Mouse (Mus musculus): ENCODE measurements at regions not wholly inside any gene's neighbourhood (a gene's known extent, or its start where the extent isn't known, plus 50 kb on each side); places are given as distances from the start of the nearest gene placed in this dataset.

DNA sequence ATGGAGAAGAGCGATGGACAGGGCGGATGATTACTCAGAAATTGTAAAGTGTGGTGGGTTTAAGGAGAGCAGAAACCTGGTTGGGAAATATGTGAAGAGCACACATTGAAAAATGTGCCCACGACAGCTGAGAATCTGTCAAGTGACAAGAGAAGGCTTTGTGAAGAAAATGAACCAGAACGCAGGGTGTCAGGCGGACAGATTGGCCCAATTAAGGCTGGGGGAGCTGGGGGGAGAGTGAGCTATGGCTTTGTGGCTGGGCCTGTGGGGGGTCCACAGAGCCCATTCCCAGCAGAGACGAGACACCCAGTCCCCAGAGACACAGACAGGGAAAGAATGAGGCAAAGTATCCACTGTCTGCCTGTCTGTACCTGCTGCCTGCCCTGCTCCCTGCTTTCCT is 153.3 kb downstream of the Shq1 start:
- DNase-seq (ENCODE audit: low spot score), result no peak

DNA sequence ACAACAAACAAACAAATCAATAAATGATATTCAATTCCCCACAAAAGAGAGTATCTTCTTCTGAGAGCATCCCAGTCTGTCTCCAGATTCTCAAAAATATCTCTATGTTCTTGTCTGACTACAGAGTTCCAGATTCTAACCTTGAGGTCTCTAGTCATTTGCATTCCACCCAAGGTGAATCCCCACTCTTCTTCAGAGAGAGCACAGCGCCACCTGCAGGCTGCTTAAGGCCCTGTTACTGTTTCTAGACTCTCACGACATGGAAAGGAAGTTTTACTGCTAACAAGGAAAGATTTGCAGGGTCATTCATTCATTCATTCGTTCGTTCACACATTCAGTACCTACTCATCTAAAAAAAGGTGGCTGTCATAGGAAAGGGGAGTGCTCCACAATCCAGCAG is 158.3 kb downstream of the Shq1 start:
- DNase-seq (ENCODE audit: low spot score), result no peak

DNA sequence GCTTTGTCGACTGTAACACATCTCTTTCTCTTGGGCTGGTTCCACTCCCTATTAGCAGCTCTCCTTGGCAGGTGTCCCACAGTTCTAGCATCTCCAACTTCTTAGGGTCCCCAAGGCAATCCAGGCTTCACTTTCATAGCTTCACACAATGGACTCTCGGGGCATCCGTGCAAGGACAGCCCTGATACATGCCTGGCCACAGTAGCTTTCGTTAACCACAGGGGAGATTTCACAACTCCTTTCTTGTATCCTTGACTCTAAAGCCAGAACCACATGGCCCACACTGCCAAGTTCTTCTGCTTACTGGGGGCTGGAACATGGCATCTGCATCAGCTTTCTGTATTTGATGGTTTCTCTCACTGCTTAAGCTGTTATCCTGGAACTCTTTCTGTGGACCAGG is 160.3 kb downstream of the Shq1 start:
- DNase-seq (ENCODE audit: low spot score), result no peak

DNA sequence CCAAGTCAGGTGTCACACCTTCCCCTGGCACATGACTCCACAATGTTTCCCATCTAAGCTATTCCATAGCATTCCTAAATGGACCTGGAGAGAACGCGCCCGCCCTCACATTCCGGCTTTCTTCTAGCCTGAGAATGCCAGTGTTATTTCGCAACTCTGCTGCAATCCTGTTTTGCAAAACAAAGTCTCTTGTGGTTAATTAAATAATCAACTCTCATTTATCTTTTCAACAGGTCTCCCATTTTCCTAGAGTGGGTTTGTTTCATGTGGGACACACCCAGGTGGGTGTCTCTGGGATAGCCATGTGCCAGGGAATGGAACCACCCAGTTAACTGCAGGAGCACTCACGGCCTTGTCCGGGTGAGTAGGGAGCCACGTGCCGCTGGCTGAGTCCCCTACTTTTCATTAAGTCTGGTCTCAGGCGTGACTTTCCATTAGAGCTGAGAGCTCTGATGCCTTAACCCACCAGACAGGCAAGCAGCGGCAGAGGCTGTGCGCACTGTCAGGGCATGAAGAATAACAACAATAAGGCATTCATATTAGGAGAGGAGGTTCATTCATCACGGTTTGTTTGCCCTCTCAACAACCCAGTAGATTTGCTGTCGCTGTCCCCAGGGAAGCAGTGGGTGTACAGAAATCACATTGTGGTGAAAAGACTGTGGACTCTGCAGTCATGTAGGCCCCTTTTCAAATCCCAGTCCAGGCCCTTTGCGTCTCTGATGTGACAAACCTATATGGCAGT is 165.3 kb downstream of the Shq1 start:
- no peak for DNase-seq (ENCODE audit: low spot score)

DNA sequence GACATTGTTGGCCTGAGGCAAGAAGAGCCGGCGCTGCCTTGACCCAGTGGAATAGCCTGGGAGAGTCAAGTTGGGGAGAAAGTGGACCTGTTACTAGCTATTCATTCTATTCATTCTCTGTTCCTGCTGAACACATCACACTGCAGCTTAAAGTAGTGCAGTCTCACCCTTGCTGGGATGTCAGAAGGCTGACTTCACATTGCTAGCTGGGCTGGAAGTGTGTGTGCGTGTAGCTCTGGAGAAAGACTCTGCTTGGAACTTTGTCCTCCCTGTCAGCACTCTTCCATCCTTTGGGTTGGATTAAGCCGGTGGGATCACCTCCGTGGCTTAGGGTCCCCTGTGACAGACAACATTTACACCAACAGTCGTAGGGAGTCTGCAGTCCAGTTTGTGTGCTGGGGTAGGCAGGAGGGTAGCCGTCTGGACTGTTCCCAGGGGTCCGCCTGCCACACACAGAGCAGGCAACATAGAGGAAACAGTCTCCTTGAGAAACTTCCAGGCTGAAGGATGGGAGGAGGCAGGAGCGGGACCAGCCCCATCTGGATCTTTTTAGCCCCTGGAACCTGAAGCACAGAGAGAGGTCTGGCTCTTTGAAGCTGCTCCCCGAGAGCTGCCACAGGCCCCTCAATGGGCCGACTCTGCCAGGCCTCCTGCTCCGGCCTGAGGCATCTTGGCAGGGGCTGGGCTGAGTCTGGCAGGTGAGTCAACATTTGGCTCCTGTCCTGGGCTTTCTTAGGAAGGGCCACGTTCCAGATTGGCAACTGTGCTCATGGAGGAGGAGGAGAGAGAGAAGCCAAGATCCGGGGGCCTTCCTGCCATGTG is 167.8 kb downstream of the Shq1 start:
- no peak for DNase-seq (ENCODE audit: low spot score)

DNA sequence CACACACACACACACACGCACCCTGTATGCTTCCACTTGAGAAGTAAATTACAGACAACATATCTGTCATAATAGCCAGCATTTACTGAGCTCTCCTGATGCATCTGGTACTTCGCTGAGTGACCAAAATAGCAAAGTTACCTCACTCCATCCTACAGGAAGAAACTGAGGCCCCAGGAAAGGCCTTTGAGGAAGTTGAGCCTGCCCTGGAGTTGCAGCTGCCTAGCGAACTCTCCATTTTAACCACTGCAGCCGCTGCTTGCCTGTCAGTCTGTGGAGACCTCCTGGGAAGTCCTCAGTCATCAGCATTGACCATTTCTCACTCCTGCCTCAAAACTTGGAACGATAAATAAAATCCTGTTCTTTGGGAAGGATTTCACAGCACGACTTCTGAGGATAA is 168.8 kb downstream of the Shq1 start:
- no peak for DNase-seq (ENCODE audit: low spot score)

DNA sequence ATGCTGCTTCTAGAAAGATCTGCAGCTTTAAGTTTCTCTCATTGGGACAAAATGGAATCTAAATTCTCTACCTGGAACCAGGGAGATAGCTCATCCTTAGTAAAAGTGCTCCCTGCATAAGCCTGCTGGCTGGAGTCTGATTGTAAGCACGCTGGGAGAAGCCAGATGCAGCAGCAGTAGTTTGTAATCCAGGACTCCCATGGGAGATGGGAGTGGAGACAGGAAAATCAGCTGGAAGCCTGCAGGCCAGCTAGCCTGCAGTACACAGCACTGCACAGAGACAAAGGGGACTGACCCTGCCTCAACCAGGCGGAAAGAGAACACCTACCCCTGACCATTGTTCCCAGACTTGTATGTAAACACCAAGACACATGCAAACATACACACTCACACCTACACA is 170.2 kb downstream of the Shq1 start:
- no peak for DNase-seq (ENCODE audit: low spot score)

DNA sequence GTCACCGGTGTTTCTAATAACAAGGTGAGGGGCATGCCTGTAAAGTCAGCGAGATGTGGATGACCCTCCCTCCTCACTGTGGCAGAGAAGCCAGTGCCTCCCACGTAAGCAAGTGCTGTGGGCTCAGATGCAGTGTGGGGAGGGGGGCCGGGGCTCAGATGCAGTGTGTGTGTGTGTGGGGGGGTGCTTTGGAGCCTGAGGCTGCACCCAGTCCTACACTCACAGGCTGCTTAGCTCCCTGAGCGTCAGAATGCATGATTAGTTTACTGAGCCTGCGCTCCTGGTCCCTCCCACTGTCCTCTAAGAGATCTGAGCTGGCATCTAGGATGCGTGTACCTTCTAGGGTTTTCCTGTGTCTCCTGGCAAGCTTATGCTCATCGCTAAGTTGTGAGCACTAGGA is 170.9 kb downstream of the Shq1 start:
- no peak for DNase-seq (ENCODE audit: low spot score)

DNA sequence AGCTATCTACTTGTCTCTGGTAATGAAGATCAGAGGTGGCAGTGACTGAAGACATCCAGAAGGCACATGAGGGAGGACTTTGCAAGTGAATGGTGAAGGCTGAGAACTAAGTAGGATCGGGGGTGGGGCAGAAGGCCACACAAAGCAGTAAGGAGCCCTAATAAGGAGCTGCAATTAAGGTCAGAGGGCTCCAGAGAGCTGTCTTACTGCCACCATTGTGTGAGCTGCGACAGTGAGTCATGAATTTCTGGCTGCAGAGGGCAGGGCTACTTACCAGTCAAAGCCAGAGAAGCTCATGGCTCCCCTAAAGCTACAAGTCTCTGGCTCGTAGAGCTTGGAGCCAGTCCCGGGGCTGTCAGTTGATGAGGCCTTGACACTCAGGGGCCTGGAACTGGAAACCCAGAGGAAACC is 172.1 kb downstream of the Shq1 start:
- DNase-seq (ENCODE audit: low spot score), result no peak

DNA sequence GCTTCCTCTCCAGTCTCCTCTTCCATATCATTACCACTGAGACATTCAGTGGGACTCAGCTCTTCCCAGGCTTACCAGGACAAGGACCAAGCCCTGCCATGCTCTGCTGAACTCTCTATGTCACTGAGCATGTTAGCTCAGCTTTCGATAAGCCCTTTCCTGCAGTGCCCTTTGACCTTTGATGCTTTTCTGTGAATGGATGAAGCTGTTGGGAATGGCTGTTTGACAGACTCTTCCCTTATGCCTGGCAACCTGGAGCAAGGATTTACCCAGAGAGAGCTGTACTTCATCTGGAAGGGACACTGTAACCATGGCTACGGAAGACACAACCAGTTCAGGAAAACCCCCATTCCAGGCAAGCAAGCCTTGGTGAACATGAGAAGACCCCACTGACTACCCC is 172.8 kb downstream of the Shq1 start:
- DNase-seq (ENCODE audit: low spot score), result no peak

DNA sequence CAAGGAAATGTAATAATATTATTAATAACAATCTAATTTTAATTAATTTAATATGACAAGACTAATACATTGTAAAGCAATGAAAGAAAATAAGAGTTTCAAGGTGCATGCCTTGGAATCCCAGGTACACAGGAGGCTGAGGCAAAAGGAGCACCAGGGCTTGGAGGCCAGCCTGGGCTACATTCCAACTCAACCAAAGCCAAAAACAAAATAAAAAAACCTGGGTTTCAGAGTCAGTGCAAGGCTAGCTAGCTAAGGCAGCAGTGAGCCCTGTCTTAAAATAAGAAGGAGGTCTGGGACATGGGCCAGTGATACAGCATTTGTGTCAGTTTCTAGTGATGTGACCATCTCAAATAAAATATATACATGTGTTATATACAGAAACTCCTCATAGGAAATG is 174.8 kb downstream of the Shq1 start:
- DNase-seq (ENCODE audit: low spot score), result no peak

DNA sequence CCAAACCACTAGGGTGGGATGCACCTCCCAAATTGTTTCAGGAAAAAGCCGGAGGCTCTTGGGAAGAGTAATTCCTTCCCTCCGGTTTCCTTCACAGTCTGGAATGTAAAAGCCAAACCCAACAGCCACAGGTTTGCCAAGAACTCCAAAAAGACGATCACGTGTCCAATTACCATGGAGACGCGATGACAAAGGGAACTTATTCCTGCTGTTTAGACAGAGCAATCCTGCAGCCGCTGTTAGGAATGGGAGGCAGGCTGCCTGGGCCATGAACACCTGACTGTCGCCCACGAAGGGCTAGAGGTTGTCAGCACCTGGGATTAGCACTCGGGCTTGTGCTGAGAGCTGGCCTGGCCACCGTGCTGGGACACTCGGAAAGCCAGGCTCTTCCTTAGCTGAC is 175.8 kb downstream of the Shq1 start:
- no peak for DNase-seq (ENCODE audit: low spot score)

DNA sequence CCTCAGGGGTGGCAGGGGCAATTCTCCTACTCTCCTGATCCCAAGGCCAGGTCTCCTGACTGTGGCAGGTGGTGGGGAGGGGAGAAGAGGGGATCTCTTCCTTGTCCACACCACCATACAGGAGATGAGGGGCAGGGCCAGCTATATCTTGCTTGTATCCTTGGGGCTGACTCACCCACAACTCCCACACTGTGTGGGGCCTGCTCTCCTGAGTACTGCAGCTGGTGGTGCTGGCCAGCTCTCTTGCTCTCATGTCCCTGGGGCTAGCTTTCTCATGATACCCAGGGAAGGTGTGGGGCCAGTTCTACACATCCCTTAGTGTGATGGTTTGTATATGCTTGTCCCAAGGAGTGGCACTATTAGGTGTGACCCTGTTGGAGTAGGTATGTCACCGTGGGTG is 177.4 kb downstream of the Shq1 start:
- DNase-seq (ENCODE audit: low spot score), result no peak

DNA sequence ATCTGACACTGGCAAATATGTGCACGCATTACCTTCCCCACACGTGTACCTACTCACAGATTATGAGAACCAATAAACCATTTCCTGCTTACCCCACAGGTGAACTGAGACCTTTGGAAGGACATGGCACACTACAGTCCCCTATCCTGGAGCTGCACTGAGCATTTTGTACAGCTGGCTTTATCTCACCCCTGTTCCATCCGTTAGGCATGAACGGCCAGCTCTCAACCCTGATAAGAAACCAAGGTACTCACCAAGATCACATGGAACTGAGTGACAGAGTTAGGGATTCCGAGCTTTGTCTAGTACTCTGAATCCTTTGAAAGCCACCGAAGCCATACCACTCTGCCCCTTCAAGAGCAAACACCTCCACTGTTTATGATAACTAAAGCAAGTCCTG is 179.1 kb downstream of the Shq1 start:
- no peak for DNase-seq (ENCODE audit: low spot score)

DNA sequence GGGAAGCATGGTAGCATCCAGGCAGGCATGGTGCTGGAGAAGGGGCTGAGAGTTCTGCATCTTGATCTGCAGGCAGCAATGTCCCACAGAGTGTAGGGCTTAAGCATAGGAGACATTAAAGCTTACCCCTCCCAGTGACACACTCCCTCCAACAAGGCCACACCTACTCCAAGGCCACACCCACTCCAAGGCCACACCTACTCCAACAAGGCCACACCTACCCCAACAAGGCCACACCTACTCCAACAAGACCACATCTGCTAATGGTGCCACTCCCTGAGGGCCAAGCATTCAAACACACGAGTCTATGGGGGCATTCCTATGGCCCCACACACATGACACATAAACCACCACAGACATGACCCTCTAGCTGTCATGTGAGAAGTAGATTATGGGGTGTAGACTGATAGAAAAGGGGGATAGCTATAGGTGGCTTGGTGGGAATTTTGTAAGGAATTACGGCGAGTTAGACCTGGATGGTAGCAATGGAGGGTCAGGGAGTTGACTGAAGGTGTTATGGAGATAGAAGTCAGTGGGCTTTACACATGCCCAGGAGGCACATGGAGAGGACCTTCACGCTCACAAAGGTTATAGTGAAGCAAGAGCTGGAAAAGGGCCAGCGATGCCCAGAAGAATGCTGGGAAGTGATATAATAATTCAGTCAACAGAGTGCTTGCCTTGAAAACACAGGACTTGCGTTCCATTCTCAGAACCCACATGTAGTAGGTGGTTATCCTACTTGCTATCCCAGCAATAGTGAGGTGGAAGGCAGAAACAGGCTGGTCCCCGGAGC is 179.8 kb downstream of the Shq1 start:
- no peak for DNase-seq (ENCODE audit: low spot score)

DNA sequence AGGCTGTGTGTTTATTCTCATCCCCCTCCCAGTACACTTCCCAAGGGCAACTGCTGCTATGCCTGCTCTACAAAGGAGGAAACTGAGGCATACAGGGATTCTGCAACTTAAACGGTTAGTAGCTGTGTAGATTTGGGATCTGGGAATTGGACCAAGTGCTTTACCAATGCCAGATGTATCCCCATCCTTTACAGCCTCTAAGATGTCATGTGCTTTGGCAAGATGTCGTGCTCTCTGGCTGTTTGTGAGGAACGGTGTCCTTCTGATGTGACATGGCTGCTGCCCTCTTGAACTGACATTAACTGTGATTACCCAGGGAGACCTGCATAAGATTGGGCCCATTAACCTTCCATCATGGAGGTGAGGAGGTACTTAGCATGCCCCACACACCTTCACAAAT is 187.1 kb downstream of the Shq1 start:
- DNase-seq (ENCODE audit: low spot score), result no peak

DNA sequence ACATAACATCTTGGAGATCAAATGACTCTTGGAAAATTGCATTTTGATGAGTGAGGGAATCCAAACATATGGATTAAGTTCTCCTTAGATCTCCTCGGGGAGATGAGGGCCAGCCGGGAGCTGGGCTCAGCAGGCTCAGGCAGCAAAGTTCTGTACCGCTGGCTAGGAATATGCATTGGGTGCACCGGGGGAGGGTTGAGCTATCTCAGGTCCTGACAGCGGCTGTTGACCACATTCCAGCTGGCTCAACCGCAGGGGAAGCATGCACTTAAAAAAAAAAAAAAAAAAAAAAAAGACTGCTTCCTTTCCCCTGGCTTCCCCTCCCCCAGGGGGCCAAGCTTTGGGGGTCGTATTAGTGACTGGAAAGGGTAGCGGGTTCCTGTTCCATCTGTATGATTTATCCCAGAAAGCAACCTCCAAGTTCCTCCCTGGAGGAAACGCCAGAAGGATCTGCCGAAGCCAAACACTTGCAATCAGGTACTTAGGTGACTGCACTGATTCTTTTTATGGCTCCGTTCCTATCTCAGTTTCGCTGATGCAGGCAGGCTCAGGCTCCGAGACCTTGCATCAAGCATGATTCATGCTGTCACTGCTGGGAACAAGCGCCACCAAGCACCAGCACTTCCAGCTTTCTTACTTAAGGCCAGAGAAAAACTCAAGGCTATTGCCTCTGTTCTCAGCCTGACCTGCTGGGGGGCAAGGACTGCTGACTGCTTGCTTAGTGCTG is 187.7 kb downstream of the Shq1 start:
- DNase-seq (ENCODE audit: low spot score), result no peak

DNA sequence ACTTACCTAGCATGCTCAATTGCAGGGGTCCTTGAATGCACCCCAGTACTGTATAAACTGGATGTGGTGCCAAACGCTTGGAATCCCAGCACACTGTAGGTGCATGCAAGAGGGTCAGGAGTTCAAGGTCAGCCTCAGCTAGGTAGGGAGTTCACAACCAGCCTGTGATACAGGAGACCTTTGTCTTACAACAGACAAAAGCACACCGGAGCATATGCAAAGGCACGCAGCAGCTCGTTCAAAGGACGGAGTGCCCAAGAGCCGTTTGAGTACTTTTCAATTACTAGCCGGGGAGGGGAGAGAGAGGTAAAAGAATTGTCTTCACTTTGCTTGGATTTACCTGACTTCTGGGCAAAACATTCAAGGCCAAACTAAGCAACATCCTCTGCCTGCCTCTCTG is 188.4 kb downstream of the Shq1 start:
- DNase-seq (ENCODE audit: low spot score), result no peak

DNA sequence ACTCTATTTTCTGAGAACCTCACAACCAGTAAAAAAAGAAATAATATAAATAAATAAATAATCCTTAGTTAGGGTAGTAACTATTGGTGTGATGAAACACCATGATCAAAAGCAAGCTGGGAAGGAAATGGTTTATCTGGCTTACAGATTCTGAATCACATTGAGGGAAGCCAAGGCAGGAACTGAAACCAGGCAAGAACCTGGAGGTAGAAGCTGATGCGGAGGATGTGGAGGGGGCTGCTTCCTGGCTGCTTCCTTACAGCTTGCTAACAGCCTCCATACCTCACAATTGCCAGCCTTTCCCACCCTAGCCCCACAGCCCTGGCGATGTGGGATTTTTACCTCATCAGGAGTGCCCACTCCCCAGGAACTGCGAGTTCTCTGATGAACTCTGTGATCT is 190.4 kb downstream of the Shq1 start:
- no peak for DNase-seq (ENCODE audit: low spot score)

DNA sequence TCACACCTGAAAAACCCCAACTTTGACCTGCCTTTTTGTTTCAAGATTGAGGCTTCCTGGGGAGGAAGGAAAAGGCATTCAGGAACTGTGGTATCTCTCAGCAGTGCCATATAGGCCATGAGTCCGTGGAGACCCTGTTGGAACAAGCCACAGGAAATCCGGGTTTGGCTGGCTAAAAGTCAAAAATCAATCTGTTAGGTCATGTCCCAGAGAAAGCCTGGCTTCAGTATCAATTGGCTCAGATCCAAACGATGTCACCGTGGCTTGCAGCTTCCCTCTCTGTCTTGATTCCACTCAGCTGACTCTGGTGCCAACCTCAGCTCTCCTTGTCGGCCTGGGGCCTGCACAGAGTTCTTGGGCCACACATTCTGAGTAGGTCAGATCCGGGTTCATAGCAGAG is 191.1 kb downstream of the Shq1 start:
- no peak for DNase-seq (ENCODE audit: low spot score)

DNA sequence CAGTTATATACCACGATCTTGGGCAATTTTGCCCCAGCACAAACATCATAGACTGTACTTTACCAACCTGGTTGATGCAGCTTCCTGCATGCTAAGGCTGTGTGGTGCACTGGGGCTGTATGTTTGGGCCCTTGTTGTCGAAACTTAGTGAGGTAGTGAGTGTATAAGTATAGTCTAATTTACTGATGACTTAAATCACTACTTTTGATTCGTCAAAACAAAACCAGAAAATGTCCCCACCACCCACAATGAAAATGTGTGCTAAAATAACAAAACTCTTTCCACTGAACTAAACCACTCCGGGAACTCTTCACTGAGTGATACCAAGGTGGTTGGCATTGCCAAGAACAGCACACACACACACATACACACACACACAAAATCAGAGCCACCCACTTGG is 191.5 kb downstream of the Shq1 start:
- DNase-seq (ENCODE audit: low spot score), result no peak

All from spleen, adult 12 weeks (tissue).